Comparison of ENCODE assay signal across 8 mouse cellular contexts in genomic region chr9:8134117-8134574, GRCm38 (mm10). TPM values are rescaled to one million over a fixed set of nuclear protein-coding genes. Genes with fewer than 3 reads are reported as not detected.
DNase-seq lines count a peak whose midpoint lies in the region; ATAC-seq and TF ChIP-seq lines count a peak whose summit lies in the region.

Cep126 (minus strand) TSS chr9:8134294.

- H3K27ac ChIP-seq in left cerebral cortex, adult 2 months, result peak within 1 kb of the TSS; percentile 81

- intact Hi-C loops in gastrocnemius, postnatal 14 days (cut with DNase I; ENCODE audit: low total_unique reads), result no loop called here
- intact Hi-C loops in left cerebral cortex, adult 2 months (cut with DNase I), result loop anchor here (1.0 to 5.0 kb wide), 2 partner anchors 92 to 297 kb away; partner anchors contain the start of genes Birc2 and Cfap300

- peak within 1 kb of the TSS; percentile 72 for H3K4me3 ChIP-seq in left cerebral cortex, adult 2 months

- peak; percentile 91 to 96 for DNase-seq in adrenal gland, adult (ENCODE audit: inconsistent age in 2 of 2, low spot score in 1 of 2)
- DNase-seq in gastrocnemius, postnatal 14 days, result peak; percentile 83
- peak; percentile 64 for DNase-seq in induced T-regulatory cell, adult 2 months (ENCODE audit: low read depth)
- DNase-seq in left cerebral cortex, adult 2 months (ENCODE audit: extremely low spot score in 1 of 2, low spot score in 2 of 2), result peak; percentile 81 to 86
- peak; percentile 85 to 86 for DNase-seq in lung, postnatal 4 days
- DNase-seq in retina, postnatal 7 days (ENCODE audit: low read depth, low spot score), result peak; percentile 67
- DNase-seq in urinary bladder, adult 18-20 months (ENCODE audit: low spot score in 2 of 2), result peak; percentile 69 to 79

- ATAC-seq in common myeloid progenitor, adult 5-6 weeks (replicated peaks; ENCODE audit: low read depth, poor library complexity, severe bottlenecking), result peak; percentile 99

- TF ChIP-seq CTCF in left cerebral cortex, adult 2 months (IDR thresholded peaks at IDR 0.05), result no peak

RNA-seq across cellular contexts. Expression of gene Cep126, which starts in this region (rescaled TPM):
- 0.44 and 1.1 TPM in 2 replicates for total RNA-seq in common myeloid progenitor, adult 5-6 weeks (2017)
- under 1 TPM; 0.58 to 0.90 TPM for total RNA-seq in gastrocnemius, postnatal 14 days (2021)
- total RNA-seq in left cerebral cortex, adult 2 months (2021), result 10 to 100 TPM; 19.7 to 20.6 TPM

Comparison
In these comparisons a context has a peak if more than half of its experiments do, and no peak if none do; other contexts are left out.
1. Peak in every context shown above with its lines: DNase-seq, ATAC-seq, H3K4me3 ChIP-seq and H3K27ac ChIP-seq.
2. Peak in DNase-seq in gastrocnemius, postnatal 14 days; RNA of the gene not detected or under 1 TPM.